Mouse (Mus musculus): ENCODE data around the gene Crcp. TPM values are rescaled to one million over a fixed set of nuclear protein-coding genes. Genes with fewer than 3 reads are reported as not detected.
"Not testable (repeated sequence)": the region's sequence is repeated elsewhere in the genome, so short reads cannot be mapped to it uniquely, and the experiment has no call there.

The Crcp gene
- total RNA-seq, 2 experiments from 2014 or later = 33.9 to 36.6 TPM

DNA sequence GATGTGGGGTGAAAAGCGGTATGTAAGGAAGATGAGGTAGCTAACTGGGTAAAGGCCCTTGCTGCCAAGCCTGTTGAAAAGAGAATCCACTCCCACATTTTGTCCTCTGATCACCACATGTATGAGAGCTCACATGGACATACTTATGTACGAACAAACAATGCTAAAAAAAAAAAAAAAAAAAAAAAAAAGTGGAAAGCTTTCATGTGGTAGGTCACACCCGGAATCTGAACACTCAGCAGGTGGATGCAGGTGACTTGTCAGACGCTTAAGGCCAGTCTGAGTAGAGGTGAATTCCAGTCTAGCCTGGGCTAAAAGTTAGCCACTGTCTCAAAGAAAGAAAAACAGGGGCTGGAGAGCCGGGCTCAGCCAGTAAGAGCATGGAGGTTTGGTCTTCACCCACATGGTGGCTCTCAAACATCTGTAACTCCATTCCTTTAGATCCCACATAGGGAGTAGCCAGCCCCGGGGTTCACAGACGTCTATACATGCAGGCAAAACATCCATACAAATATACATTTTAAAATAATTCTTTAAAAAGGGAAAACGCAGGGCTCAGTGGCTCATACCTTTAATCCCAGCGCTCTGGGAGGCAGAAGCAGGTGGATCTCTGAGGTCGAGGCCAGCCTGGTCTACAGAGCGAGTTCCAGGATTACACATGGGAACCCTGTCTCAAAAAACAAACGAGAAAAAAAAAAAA lies 5.9 kb upstream of the Crcp start:
- intact Hi-C loops (cut with DNase I) = loop anchor here (1.0 kb wide), 1 partner anchor 116 kb away; no protein-coding TSS in a partner anchor
- no peak for DNase-seq (ENCODE audit: low spot score in 2 of 2)

DNA sequence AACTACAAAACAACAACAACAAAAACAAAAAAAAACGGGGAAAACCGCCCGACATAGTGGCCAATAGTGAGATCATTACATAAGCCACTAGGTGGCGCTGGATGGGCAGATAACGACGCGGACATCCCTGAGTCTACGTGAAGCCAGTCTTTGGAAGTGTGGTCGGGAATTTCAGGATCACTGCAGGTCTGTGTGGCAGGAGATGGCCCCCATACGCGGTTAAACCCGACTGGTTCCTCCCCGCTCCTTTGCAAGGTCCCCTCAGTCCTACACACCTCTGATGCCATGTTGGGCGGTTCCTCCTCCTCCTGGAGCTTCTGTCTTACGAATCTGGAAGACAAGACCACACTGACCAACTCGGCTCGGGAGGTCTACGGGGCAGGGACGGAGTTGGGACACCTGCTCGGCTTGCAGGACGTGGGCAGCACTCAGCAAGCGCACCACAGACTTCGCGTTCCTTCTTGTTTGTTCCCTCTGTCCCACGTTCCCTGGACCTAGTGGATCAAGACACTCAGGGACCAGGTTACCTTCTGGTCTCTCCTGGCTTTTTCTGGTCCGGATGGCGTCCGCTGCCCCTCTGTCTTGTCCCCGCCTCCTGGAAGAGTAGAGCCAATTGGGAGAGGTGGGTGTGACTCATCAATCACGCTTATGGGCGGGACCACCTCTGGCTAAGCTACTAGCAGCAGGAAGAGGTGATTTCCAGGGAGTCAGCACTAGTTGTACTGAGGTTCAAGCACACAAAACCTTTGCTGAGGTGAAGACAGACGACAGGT lies 5.1 kb upstream of the Crcp start:
- DNase-seq (ENCODE audit: low spot score in 2 of 2) = peak; percentile 65
- intact Hi-C loops (cut with DNase I) = loop anchor here (1.0 kb wide), 1 partner anchor 115 kb away; no protein-coding TSS in a partner anchor

DNA sequence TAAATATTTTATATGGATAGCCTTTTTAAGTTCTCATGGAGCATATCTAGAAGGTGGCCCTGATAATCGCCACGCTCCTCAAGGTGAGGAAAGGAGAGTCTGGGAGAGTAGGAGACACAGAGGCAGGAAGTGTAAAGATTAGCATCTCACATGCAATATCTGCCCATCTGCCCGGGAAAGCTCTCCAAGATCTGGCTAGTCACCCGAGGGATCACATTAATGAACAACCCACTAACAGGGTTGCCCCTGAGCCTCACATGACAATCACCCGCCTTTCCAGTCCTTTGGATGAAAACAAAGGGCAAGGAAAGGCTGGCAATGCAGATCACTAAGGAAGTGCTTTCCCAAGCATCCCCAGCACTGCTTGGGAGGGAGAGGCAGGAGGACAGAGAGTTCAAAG lies 2.0 kb upstream of the Crcp start:
- intact Hi-C loops (cut with DNase I) = no loop called here
- no peak for DNase-seq (ENCODE audit: low spot score in 2 of 2)

DNA sequence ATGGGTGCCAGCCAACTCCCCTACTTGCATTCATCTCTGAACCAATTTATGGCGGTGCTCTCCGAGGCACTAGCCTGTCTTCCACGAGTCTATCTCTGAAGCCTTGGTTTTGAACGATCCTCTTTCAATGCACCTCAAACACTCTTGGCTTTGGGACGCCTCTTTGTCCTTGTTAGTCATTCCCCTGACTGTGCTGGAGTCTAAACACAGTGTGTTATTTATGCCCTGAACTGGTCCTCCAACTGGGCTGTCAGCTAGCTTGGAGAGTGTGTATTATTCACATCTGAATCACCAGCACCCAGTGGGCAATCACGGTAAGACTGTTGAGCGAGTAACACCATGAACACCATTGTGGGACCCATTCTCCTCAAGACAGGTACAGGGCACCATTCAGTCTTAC lies 1.4 kb upstream of the Crcp start:
- intact Hi-C loops (cut with DNase I) = no loop called here
- DNase-seq (ENCODE audit: low spot score in 2 of 2) = no peak

DNA sequence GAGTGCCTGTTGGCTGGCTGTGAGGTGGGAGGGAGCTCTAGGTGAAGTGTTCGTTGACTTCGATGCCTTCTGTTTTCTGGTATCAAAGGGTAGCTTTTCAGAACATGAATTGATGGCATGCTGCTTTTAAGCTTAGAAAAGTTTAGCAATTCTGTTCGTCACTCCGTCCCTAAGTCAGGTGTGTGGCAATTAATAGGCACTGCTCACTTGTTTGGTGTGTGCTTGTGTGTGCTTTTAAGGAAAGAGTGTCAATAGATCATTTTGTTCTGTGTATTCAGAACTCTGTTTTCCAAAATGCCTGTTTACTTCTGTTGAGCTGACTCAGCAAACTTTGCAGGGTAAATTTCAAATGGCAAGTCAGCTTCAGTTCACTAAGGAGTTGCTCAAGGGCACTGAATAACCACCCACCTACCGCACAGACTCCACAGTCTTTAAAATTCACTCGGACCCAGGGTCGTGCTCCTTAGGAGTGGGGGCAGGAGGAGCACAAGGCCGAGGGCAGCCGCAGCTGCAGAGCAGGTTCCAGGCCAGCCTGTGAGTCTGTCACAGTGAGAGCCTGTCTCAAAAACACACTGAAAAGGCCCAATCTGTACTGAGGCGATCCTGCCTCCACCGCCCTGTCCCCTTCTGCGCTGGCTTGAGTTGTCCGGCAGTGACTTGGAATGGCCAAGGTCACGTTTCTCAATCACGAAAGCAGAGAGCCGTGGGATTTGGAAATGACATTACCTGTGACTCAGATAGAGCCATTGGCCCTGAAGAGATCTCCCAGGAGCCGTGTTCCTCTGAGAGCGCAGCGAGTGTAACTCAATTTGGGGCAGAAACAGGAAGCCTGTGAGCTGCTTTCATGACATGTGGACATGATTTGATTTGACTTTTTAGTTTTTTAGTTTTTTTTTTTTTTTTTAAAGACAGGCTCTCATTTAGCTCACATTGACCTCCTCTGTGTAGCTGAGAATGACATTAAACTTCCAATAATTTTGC lies 2.6 kb downstream of the Crcp start:
- intact Hi-C loops (cut with DNase I) = no loop called here
- no peak for DNase-seq (ENCODE audit: low spot score in 2 of 2)

GRCm38 (mm10) chr5:130033869-130034268 lies 4.8 kb downstream of the Crcp start:
- intact Hi-C loops (cut with DNase I) = no loop called here
- DNase-seq (ENCODE audit: low spot score in 2 of 2) = no peak

GRCm38 (mm10) chr5:130036300-130036699 lies 7.2 kb downstream of the Crcp start:
- intact Hi-C loops (cut with DNase I); DNase-seq (ENCODE audit: low spot score in 2 of 2): not testable (repeated sequence)

GRCm38 (mm10) chr5:130037752-130038455 lies 8.8 kb downstream of the Crcp start:
- intact Hi-C loops (cut with DNase I) = no loop called here
- DNase-seq (ENCODE audit: low spot score in 2 of 2) = peak; percentile 31 to 43

- no peak for DNase-seq (ENCODE audit: low spot score in 2 of 2)
- intact Hi-C loops (cut with DNase I) = no loop called here
Measured at GRCm38 (mm10) chr5:130040797-130041196, 11.7 kb downstream of the Crcp start.

DNA sequence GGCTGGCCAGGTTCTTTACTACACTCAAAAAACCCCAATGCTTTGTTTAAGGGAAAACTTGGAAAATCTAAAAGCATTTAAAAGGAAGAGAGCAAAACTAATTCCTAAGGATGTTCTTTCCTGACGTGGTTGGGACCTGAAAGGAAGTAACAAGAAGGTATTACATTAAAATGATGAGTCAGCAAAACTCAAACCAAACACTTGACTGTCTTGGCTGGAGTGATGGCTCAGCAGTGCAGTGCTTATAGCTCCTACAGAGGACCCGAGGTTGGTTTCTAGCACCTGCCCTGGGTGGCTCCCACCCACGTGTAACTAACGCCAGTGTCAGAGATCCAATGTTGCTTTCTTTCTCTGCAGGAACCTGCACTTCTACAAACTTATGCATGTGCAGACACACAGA lies 12.2 kb downstream of the Crcp start:
- intact Hi-C loops (cut with DNase I) = no loop called here
- DNase-seq (ENCODE audit: low spot score in 2 of 2) = no peak

DNA sequence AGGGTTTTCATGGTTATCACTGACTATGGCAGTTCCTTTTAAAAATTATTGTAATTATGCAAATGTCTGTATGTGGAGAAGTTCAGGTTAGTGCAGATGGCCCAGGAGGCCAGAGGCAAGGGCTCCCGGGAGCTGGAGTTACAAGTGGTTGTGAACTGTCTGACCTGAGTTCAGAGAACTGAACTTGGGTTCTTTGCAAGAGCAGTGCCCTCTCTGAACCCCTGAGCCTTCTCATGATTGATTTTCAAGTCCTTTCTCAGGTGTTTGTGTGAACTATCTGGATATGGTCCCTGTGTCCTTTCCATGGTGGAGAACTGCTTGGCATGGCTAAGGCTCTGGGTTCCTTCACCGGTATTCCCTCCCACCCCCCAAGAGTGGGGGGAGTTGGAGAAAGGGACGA lies 14.7 kb downstream of the Crcp start:
- intact Hi-C loops (cut with DNase I) = loop anchor here (2.0 kb wide), 1 partner anchor 95 kb away; no protein-coding TSS in a partner anchor

GRCm38 (mm10) chr5:130044201-130044695 lies 15.2 kb downstream of the Crcp start:
- DNase-seq (ENCODE audit: low spot score in 2 of 2) = no peak
- intact Hi-C loops (cut with DNase I) = loop anchor here (2.0 kb wide), 1 partner anchor 95 kb away; no protein-coding TSS in a partner anchor

More for the DNA sequence above, 14.7 kb downstream of the Crcp start:
- DNase-seq (ENCODE audit: low spot score in 2 of 2) = no peak

GRCm38 (mm10) chr5:130046100-130046499 lies 17.0 kb downstream of the Crcp start:
- intact Hi-C loops (cut with DNase I) = no loop called here
- DNase-seq (ENCODE audit: low spot score in 2 of 2) = no peak

DNA sequence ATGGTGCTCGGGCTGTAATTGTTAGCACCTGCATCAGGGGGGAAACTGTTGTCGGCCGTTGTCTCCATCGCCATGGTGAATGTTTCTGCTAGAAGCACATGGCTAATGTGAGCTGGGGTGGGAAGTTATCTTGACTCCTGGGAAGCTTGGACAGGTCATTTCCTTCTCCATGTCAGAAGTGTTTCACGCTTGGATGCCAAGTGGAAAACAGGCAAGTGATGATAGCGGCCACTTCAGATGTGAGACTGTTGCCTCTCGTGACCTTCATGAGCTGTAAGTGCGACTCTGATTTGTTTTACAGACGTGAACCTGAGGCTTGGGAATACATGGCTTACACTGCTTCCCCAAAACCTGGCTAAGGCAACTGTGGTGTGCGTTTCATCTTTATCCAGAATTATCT lies 17.5 kb downstream of the Crcp start:
- DNase-seq (ENCODE audit: low spot score in 2 of 2) = no peak
- intact Hi-C loops (cut with DNase I) = no loop called here

DNA sequence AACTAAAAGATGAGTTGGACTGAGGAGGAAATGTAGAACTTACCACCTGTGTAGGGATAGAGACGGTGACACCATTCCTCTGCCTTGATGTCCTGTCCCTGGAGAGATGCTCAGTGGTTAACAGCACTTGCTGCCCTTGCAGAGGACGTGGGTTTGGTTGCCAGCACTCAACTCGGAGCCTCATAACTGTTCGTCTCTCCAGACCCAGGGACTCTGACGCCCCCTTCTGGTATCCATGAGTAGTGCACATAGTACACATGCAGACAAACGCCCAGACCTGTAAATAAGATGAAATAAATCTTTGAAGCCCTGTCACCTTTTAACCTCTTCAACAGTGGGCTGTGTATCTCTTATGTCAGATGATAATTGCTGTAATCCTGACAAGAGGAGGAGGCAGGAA lies 17.9 kb downstream of the Crcp start:
- DNase-seq (ENCODE audit: low spot score in 2 of 2) = no peak
- intact Hi-C loops (cut with DNase I) = no loop called here

- intact Hi-C loops (cut with DNase I) = no loop called here
- DNase-seq (ENCODE audit: low spot score in 2 of 2) = no peak
Measured at GRCm38 (mm10) chr5:130048786-130049520, 19.9 kb downstream of the Crcp start.

DNA sequence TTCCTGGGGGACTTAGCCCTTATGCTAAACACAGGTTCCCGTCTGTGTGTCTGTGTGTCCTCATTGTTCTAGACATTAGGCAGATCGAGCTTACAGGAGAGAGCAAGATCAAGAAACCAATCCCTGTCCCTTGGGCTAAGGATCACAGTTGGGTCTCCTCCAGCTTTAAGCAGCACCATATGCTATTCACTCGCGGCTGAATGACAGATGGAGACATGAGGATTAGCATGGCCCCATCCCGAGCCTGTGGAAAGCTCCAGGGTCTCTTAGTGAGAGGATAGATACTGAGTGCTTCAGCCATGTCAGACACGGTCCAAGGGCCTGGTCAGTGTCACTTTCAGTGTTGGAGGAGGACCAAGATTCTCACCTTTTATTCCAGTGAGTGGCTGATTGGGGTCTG lies 21.3 kb downstream of the Crcp start:
- no peak for DNase-seq (ENCODE audit: low spot score in 2 of 2)
- intact Hi-C loops (cut with DNase I) = no loop called here

DNA sequence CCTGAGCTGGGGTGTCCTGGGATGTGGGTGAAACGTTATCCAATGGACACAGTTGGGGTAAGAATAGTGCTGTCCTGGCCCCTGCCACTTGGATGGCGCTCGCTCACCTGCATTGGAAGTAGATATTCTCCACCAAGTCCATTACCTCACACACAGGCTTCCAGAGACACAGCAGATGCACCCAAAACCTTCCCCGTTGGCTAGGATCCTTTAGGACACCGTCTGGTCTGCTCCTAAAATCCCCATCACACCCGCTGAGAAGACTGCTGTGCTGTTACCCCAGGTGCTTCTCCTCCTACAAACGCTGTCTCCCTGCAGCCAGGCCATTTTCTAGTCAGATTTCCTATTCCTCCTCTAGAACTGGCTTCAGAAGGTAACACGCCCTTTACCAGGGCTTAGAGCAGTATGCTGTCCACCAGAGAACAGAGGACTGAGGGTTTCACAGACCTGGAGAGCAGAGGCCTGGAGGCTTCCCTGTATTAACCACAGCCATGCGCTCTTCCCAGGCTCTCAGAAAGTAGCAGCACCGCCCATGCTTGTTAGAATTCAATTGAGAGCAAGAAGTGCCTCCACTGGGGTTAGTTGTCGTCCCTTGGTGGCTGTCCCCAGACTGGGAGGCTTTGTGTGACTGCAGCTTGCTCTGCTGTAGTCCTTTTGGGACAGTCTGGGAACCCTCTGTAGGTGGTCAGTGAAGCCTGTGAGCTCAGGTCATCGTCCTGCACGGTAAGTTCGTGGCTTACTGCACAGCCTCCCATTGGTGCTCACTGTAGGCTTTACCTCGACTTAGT lies 22.2 kb downstream of the Crcp start:
- intact Hi-C loops (cut with DNase I) = no loop called here

More for the DNA sequence above, 22.2 kb downstream of the Crcp start:
- DNase-seq (ENCODE audit: low spot score in 2 of 2) = no peak
